Mouse (Mus musculus) forebrain, embryonic 13.5 days (tissue): ENCODE measurements around the gene Hacl1. TPM values are rescaled to one million over a fixed set of nuclear protein-coding genes. Genes with fewer than 3 reads are reported as not detected.
"Not testable (repeated sequence)": the region's sequence is repeated elsewhere in the genome, so short reads cannot be mapped to it uniquely, and the experiment has no call there.

Source experiments
- ATAC-seq: fragments of 200-750 bp; cut with Nextera tagmentation; 2 replicates; pipeline ENCODE4 v1.8.0; 2017
- H3K27ac ChIP-seq: fragments of 300-500 bp; sonication (generic); 2 replicates; pipeline ENCODE4 v1.5.1; 2015; ENCODE audit warnings: inconsistent platforms, mild to moderate bottlenecking, moderate library complexity
- H3K27me3 ChIP-seq: fragments of 300-500 bp; sonication (generic); 2 replicates; pipeline ENCODE4 v1.6.1; 2015; ENCODE audit warnings: mild to moderate bottlenecking, inconsistent platforms
- H3K36me3 ChIP-seq: fragments of 300-500 bp; sonication (generic); 2 replicates; pipeline ENCODE4 v1.6.1; 2015; ENCODE audit warnings: mild to moderate bottlenecking, inconsistent platforms; ENCODE audit not compliant: poor library complexity, severe bottlenecking
- H3K4me1 ChIP-seq: fragments of 300-500 bp; sonication (generic); 2 replicates; pipeline ENCODE4 v1.6.1; 2015; ENCODE audit warnings: inconsistent platforms
- H3K4me2 ChIP-seq: fragments of 300-500 bp; sonication (generic); 2 replicates; pipeline ENCODE4 v1.6.1; 2015; ENCODE audit warnings: inconsistent platforms, mild to moderate bottlenecking, moderate library complexity
- H3K4me3 ChIP-seq: fragments of 300-500 bp; sonication (generic); 2 replicates; pipeline ENCODE4 v1.5.1; 2015; ENCODE audit warnings: mild to moderate bottlenecking, inconsistent platforms
- H3K9ac ChIP-seq: fragments of 300-500 bp; sonication (generic); 2 replicates; pipeline ENCODE4 v1.6.1; 2015; ENCODE audit warnings: mild to moderate bottlenecking, inconsistent platforms
- H3K9me3 ChIP-seq: fragments of 300-500 bp; sonication (generic); replicated peaks from 2 replicates; pipeline ENCODE4 v1.6.1; 2016; ENCODE audit warnings: inconsistent platforms
- WGBS: fragments of 180-500 bp; shearing (Covaris S2); methylation state at CpG from one replicate; pipeline ENCODE4 v1.1.7; 2015; 5-methylcytosine and 5-hydroxymethylcytosine counted together
- polyA plus RNA-seq: library from polyadenylated mRNA; unstranded; fragments of >200 nt; fragmentation: Nextera tagmentation; extraction: Ambion mirVana; gene quantifications from 2 replicates; pipeline ENCODE4 v1.2.1, GENCODE M21; 2015

Hacl1 gene
- polyA plus RNA-seq, 1 experiment from 2014 or later: 7.7 TPM

DNA sequence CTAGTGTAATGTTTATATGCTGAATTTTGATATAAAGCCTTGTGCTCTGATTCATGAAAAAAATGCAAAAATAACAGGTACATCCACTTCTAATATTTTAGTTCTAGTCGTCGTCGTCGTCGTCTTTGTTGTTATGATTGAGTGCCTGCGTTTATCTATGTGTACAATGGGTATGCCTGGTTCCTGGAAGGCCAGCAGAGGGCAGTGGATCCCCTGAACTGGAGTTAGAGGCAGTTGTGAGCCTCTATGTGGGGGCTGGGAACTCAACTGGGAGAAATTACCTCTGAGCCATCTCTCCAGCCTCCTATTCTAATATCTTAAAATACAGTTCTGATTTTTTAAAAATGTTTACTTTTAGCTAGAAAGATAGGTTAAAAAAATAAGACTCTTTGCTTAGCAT lies 35.6 kb downstream of the Hacl1 start:
- Histone ChIP-seq H3K36me3 (no peaks in the 10 kb centered on the region), H3K4me2 (no peak overlapping the region), H3K4me3 (no peak overlapping the region), H3K9me3 (no peaks in the 10 kb centered on the region), H3K4me1 (no peaks in the 10 kb centered on the region), H3K27ac (no peak overlapping the region), H3K27me3 (no peaks in the 10 kb centered on the region), H3K9ac (no peak overlapping the region)
- ATAC-seq: no peak
- WGBS: 58% methylated on average over 6 of the region's 6 CpGs

GRCm38 (mm10) chr14:31604916-31605315 lies 36.2 kb downstream of the Hacl1 start:
- H3K9ac ChIP-seq: no peak overlapping the region
- no peaks in the 10 kb centered on the region for H3K36me3 ChIP-seq
- H3K4me2 ChIP-seq: no peak overlapping the region
- no peak for ATAC-seq
- H3K4me3 ChIP-seq: no peak overlapping the region
- WGBS: 89% methylated on average over 5 of the region's 5 CpGs
- no peak overlapping the region for H3K27ac ChIP-seq
- H3K4me1 ChIP-seq: no peaks in the 10 kb centered on the region
- H3K27me3 ChIP-seq: no peaks in the 10 kb centered on the region
- H3K9me3 ChIP-seq: no peaks in the 10 kb centered on the region

DNA sequence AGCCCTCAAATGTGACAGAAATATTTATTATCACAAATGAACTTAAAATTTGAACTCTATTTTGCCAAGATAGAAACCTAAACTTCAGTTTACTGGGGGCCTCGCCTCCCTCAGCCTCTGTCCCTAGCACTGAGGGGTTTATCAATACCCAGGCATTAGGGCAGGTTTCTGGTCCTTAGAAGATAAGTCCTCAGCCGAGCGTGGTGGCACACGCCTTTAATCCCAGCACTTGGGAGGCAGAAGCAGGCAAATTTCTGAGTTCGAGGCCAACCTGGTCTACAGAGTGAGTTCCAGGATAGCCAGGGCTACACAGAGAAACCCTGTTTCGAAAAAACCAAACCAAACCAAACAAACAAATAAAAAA lies 38.5 kb downstream of the Hacl1 start:
- not testable (repeated sequence) for H3K4me3 ChIP-seq, H3K4me2 ChIP-seq, H3K27me3 ChIP-seq, H3K36me3 ChIP-seq, H3K4me1 ChIP-seq, ATAC-seq, H3K27ac ChIP-seq, H3K9me3 ChIP-seq, H3K9ac ChIP-seq
- WGBS: 90% methylated on average over 6 of the region's 6 CpGs

- Histone ChIP-seq H3K4me3 (no peak overlapping the region), H3K4me1 (no peaks in the 10 kb centered on the region), H3K27ac (no peak overlapping the region), H3K4me2 (no peak overlapping the region), H3K9me3 (no peaks in the 10 kb centered on the region), H3K9ac (no peak overlapping the region), H3K27me3 (no peaks in the 10 kb centered on the region), H3K36me3 (no peaks in the 10 kb centered on the region)
- WGBS: 95% methylated on average over 14 of the region's 14 CpGs
- ATAC-seq: no peak
These were observed 39.0 kb downstream of the Hacl1 start for GRCm38 (mm10) chr14:31601908-31602615.

- H3K4me2 ChIP-seq: no peak overlapping the region
- H3K27ac ChIP-seq: no peak overlapping the region
- no peaks in the 10 kb centered on the region for H3K36me3 ChIP-seq
- WGBS: 92% methylated on average over 4 of the region's 4 CpGs
- no peak overlapping the region for H3K9ac ChIP-seq
- H3K4me1 ChIP-seq: no peaks in the 10 kb centered on the region
- no peak overlapping the region for H3K4me3 ChIP-seq
- ATAC-seq: no peak
- no peaks in the 10 kb centered on the region for H3K27me3 ChIP-seq
- H3K9me3 ChIP-seq: no peaks in the 10 kb centered on the region
These were observed 43.6 kb downstream of the Hacl1 start for GRCm38 (mm10) chr14:31597446-31597845.

DNA sequence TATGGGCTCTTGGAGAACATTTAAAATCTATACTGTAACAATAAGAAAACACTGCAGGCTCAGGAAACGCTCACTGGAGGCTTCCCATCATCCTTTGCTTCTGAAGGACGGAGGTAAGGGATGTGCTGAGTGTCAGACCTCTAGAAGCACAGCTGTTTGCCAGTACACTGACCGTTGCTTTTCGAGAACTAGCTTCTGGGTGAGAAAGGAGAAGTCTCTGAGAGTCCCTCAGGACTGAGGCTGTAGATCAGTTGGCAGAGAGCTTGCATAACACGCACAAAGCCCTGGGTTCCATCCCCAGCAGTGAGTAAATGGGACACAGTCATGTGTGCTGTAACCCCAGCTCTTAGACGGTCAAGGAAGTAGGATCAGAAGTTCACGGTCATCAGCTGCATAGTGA lies 44.7 kb downstream of the Hacl1 start:
- 83% methylated on average over 7 of the region's 7 CpGs for WGBS
- H3K4me1 ChIP-seq: no peaks in the 10 kb centered on the region
- no peak for ATAC-seq
- no peaks in the 10 kb centered on the region for H3K36me3 ChIP-seq
- H3K9ac ChIP-seq: no peak overlapping the region
- no peaks in the 10 kb centered on the region for H3K9me3 ChIP-seq
- no peak overlapping the region for H3K4me2 ChIP-seq
- H3K27me3 ChIP-seq: no peaks in the 10 kb centered on the region
- no peak overlapping the region for H3K4me3 ChIP-seq
- no peak overlapping the region for H3K27ac ChIP-seq

DNA sequence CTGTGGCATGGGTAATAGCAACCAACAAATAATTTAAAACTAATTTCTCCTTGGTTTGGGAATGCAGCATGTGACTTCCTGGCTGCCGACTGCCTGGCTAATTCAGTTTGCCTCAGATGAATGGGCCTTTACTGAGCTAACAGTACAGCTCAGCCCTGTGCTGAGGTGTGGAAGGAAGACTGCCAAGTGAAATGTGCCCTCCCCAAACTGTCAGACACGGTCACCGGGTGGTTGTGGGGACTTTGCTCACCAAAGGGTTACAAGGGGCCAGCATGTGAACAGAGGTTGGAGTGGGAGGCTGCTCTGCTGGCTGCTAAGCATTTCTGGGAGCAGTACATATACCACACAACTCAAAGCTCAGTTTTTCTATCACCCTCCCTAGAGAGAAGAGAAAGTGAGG lies 46.4 kb downstream of the Hacl1 start:
- Histone ChIP-seq H3K9ac (no peak overlapping the region), H3K27ac (no peak overlapping the region), H3K4me2 (no peak overlapping the region), H3K36me3 (no peaks in the 10 kb centered on the region), H3K9me3 (no peaks in the 10 kb centered on the region), H3K27me3 (no peaks in the 10 kb centered on the region), H3K4me3 (no peak overlapping the region), H3K4me1 (no peaks in the 10 kb centered on the region)
- no peak for ATAC-seq
- 83% methylated on average over 3 of the region's 3 CpGs for WGBS

GRCm38 (mm10) chr14:31593036-31593435 lies 48.0 kb downstream of the Hacl1 start:
- H3K4me1 ChIP-seq: no peaks in the 10 kb centered on the region
- no peak overlapping the region for H3K9ac ChIP-seq
- no peak overlapping the region for H3K4me2 ChIP-seq
- ATAC-seq: no peak
- H3K27ac ChIP-seq: no peak overlapping the region
- H3K27me3 ChIP-seq: no peaks in the 10 kb centered on the region
- no peak overlapping the region for H3K4me3 ChIP-seq
- 89% methylated on average over 2 of the region's 2 CpGs for WGBS
- no peaks in the 10 kb centered on the region for H3K9me3 ChIP-seq
- no peaks in the 10 kb centered on the region for H3K36me3 ChIP-seq

DNA sequence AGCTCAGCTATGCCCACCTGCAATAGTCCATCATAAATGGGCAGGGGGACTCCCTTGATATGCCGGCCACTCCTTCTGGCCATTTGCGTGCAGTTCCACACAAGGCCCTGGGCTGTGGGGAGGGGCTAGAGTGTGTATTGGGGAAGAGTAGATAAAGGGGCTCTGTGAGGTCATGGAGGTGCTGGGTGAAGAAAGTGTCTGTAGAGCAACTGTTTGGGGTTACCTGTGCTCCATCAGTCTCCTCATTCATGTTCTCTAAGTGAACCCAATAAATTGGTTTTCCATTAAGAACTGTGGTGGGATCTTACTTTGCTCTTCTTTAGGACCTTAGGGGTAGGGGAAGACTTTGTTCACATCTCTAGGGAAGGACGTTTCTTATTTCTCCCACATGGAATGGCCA lies 49.8 kb downstream of the Hacl1 start, which contains the start of gene Colq:
Gene Colq (minus strand): TSS at position 101 of the 400 bp plus-strand sequence.
- Histone ChIP-seq H3K9ac (no peak within 1 kb of the TSS), H3K4me3 (no peak within 1 kb of the TSS), H3K27me3 (no peaks in the 10 kb centered on the region), H3K4me1 (no peaks in the 10 kb centered on the region), H3K27ac (no peak within 1 kb of the TSS), H3K9me3 (no peaks in the 10 kb centered on the region), H3K4me2 (no peak within 1 kb of the TSS), H3K36me3 (no peaks in the 10 kb centered on the region)
- WGBS: 92% methylated on average over 3 of the region's 3 CpGs
- ATAC-seq: no peak

DNA sequence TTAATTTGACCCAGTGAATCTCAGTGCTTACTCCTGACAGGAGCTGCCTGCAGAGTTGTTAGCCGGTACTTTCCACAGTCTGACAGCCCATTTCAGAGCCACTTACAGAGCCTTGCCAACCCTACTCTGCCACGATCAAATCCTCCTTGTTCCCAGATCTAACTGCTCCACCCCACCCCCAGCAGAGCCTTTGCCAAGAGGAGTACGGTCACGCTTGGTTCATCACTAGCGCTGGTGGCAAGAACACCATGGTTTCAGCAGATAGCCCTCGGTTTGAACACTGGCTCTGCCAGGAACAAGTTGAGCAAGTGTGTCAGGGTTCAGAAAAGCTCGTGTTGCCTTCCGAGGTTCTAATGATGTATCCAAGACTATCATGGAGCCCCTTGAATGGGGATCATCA lies 54.6 kb downstream of the Hacl1 start:
- H3K4me1 ChIP-seq: no peaks in the 10 kb centered on the region
- H3K9ac ChIP-seq: no peak overlapping the region
- no peak overlapping the region for H3K27ac ChIP-seq
- 0 out of 2 replicates have a peak, but pooled peaks cover 2% of the 10 kb centered on the region for H3K9me3 ChIP-seq
- H3K4me2 ChIP-seq: no peak overlapping the region
- no peaks in the 10 kb centered on the region for H3K27me3 ChIP-seq
- no peak for ATAC-seq
- 85% methylated on average over 8 of the region's 8 CpGs for WGBS
- no peaks in the 10 kb centered on the region for H3K36me3 ChIP-seq
- no peak overlapping the region for H3K4me3 ChIP-seq

GRCm38 (mm10) chr14:31583082-31583481 lies 58.0 kb downstream of the Hacl1 start:
- ATAC-seq: no peak
- WGBS: 92% methylated on average over 9 of the region's 9 CpGs
- no peaks in the 10 kb centered on the region for H3K4me1 ChIP-seq
- H3K27ac ChIP-seq: no peak overlapping the region
- H3K4me2 ChIP-seq: no peak overlapping the region
- no peaks in the 10 kb centered on the region for H3K27me3 ChIP-seq
- H3K9ac ChIP-seq: no peak overlapping the region
- 0 out of 2 replicates have a peak, but pooled peaks cover 5% of the 10 kb centered on the region for H3K9me3 ChIP-seq
- no peaks in the 10 kb centered on the region for H3K36me3 ChIP-seq
- H3K4me3 ChIP-seq: no peak overlapping the region

GRCm38 (mm10) chr14:31577966-31578735 lies 62.9 kb downstream of the Hacl1 start:
- Histone ChIP-seq H3K27me3 (no peaks in the 10 kb centered on the region), H3K4me1 (no peaks in the 10 kb centered on the region), H3K36me3 (no peaks in the 10 kb centered on the region), H3K9me3 (0 out of 2 replicates have a peak, but pooled peaks cover 5% of the 10 kb centered on the region), H3K4me2 (no peak overlapping the region), H3K4me3 (no peak overlapping the region), H3K9ac (no peak overlapping the region), H3K27ac (no peak overlapping the region)
- ATAC-seq: no peak
- WGBS: 78% methylated on average over 9 of the region's 9 CpGs
